Mouse (Mus musculus) hematopoietic stem cell, adult 5-6 weeks (primary cell): ENCODE measurements around the gene Psmd5. TPM values are rescaled to one million over a fixed set of nuclear protein-coding genes. Genes with fewer than 3 reads are reported as not detected.

Experiments
- ATAC-seq, 2 experiments: fragments of 125-278 bp in 1 of 2; replicated peaks in 1 of 2; 2 replicates each; pipeline ENCODE4 v1.8.0; 2016 to 2017; ENCODE audit warnings: inconsistent platforms in 2 of 2, mild to moderate bottlenecking in 2 of 2, moderate number of reproducible peaks in 2 of 2, low read depth in 1 of 2, moderate TSS enrichment in 1 of 2; ENCODE audit not compliant: low FRiP score in 2 of 2, poor library complexity in 2 of 2, severe bottlenecking in 2 of 2, insufficient read depth in 1 of 2, low TSS enrichment in 1 of 2
- total RNA-seq: library from RNA; stranded (forward); fragments of 172-1452, 232-1000 nt; gene quantifications from 2 replicates; pipeline ENCODE4 v1.2.3, GENCODE M21; 2017

The Psmd5 gene
- 27.8 and 54.6 TPM in 2 replicates for total RNA-seq

GRCm38 (mm10) chr2:34874816-34875345, at the start of gene Psmd5:
Gene Psmd5 (minus strand): TSS chr2:34874968.
- no peak for ATAC-seq

- no peak for ATAC-seq
Observed at GRCm38 (mm10) chr2:34922729-34923128, 48.0 kb upstream of the Psmd5 start.

GRCm38 (mm10) chr2:34920144-34920543, 45.4 kb upstream of the Psmd5 start:
- no peak for ATAC-seq

- ATAC-seq = no peak
Observed at GRCm38 (mm10) chr2:34915103-34915502, 40.3 kb upstream of the Psmd5 start.

GRCm38 (mm10) chr2:34914823-34915082, 40.0 kb upstream of the Psmd5 start:
- ATAC-seq = no peak

GRCm38 (mm10) chr2:34914069-34914822, 39.5 kb upstream of the Psmd5 start:
- peak; percentile 46 to 67; a peak in 3 of 4 replicates for ATAC-seq

GRCm38 (mm10) chr2:34913218-34914068, 38.7 kb upstream of the Psmd5 start, which contains the start of gene Phf19:
Gene Phf19 (minus strand): TSS chr2:34914026.
- 0 out of 4 replicates have a peak, but pooled peaks have one; percentile 24 to 30 for ATAC-seq

GRCm38 (mm10) chr2:34912613-34913012, 37.8 kb upstream of the Psmd5 start:
- ATAC-seq = no peak

GRCm38 (mm10) chr2:34911871-34912270, 37.1 kb upstream of the Psmd5 start:
- no peak for ATAC-seq

- ATAC-seq = no peak
Observed at GRCm38 (mm10) chr2:34909719-34910118, 35.0 kb upstream of the Psmd5 start.

GRCm38 (mm10) chr2:34906861-34907604, 32.3 kb upstream of the Psmd5 start:
- no peak for ATAC-seq

- no peak for ATAC-seq
Observed at GRCm38 (mm10) chr2:34906426-34906825, 31.7 kb upstream of the Psmd5 start.

GRCm38 (mm10) chr2:34904849-34905542, 30.2 kb upstream of the Psmd5 start:
- peak; percentile 90 to 92 for ATAC-seq

GRCm38 (mm10) chr2:34903652-34904405, 29.1 kb upstream of the Psmd5 start:
- no peak for ATAC-seq

GRCm38 (mm10) chr2:34903191-34903590, 28.4 kb upstream of the Psmd5 start:
- ATAC-seq = no peak

- no peak for ATAC-seq
Observed at GRCm38 (mm10) chr2:34902731-34903130, 28.0 kb upstream of the Psmd5 start.
